Mouse (Mus musculus): ENCODE measurements around the gene Tuba1c. TPM values are rescaled to one million over a fixed set of nuclear protein-coding genes. Genes with fewer than 3 reads are reported as not detected.

Tuba1c gene
- polyA plus RNA-seq, 1 experiment from 2014 or later, result 244 TPM

GRCm38 (mm10) chr15:98989701-98990430 lies 39.8 kb upstream of the Tuba1c start:
- Histone ChIP-seq H3K4me3 (no peak overlapping the region), H3K9me3 (replicated peaks) (no peaks in the 10 kb centered on the region), H3K27me3 (replicated peaks) (0 out of 2 replicates have a peak, but pooled peaks cover 3% of the 10 kb centered on the region), H3K4me1 (peaks cover 36% of the 10 kb centered on the region), H3K4me2 (no peak overlapping the region), H3K36me3 (no peaks in the 10 kb centered on the region), H3K9ac (no peak overlapping the region), H3K27ac (no peak overlapping the region)
- WGBS (ENCODE audit: insufficient replicate concordance), result 61% methylated on average over 12 of the region's 12 CpGs
- no peak for ATAC-seq

DNA sequence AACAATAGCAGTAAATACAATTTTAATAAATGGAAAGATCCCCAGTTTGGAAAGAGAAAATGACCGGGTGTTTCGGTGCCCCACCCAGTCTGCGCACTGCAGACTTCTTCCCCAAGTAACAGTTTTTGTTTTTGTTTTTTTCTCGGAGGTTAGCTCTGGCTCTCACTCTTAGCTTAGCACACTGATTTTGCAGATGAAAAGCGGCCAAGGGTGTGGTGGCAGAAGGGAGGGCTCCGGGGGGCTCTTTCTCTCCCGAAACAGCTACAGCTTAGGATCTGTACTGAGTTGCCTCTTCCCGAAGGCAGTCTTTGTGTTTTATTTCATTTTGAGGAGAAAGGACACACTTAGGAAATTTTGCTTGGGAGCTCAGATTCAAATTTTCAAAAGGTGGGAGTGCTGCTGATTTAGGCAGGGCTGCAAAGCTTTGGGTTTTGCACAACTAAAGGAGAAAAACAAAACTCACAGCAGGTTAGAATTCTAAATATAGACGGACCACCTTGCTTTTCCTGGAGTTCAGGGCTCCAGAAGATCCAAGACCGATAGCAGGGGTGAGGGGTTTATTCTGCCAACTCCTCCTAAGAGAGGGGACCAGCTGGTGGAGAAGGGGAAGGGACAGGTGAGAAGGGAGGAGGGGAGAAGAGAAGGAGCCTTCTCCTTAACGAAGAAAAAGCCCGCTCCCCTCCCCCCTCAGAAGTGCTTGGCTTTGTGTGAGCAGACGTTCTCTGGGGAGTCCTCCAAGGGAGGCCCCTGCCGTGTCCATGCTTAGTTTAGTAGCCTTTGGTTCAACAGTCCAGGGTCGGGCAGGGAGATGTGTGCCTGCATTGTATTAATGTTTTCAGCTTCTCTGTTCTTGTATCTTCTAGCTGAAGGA lies 38.8 kb upstream of the Tuba1c start:
- Histone ChIP-seq H3K9ac (no peak overlapping the region), H3K4me1 (peaks cover 33% of the 10 kb centered on the region), H3K4me2 (no peak overlapping the region), H3K4me3 (no peak overlapping the region), H3K9me3 (replicated peaks) (no peaks in the 10 kb centered on the region), H3K36me3 (no peaks in the 10 kb centered on the region), H3K27ac (no peak overlapping the region), H3K27me3 (replicated peaks) (0 out of 2 replicates have a peak, but pooled peaks cover 3% of the 10 kb centered on the region)
- 51% methylated on average over 15 of the region's 15 CpGs for WGBS (ENCODE audit: insufficient replicate concordance)
- ATAC-seq, result no peak

DNA sequence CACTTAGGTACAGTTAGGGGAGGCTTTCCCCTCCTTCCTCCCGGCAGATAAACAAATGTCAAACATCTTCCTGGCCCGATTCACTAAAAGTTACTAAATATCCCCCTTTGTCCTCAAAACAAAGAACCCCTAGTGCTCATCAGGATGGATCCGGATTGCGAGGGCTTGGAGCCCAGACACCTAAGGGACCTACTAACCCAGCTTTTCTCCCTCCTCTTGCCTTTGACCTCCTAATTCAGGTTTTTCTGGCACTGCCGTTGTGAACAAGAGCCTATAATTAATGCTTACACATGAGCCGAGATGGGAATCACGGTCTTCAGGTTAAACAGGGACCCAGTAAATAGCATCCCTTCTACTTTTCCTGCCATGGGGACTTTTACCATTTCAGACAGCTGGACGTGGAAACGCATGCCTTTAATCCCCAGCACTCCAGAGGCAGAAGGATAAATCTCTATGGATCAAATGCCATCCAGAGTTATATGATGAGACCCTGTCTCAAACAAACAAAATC lies 38.1 kb upstream of the Tuba1c start:
- no peak overlapping the region for H3K4me3 ChIP-seq
- H3K9ac ChIP-seq, result no peak overlapping the region
- H3K4me1 ChIP-seq, result peaks cover 27% of the 10 kb centered on the region
- ATAC-seq, result no peak
- WGBS (ENCODE audit: insufficient replicate concordance), result 58% methylated on average over 9 of the region's 9 CpGs
- 0 out of 2 replicates have a peak, but pooled peaks cover 3% of the 10 kb centered on the region for H3K27me3 ChIP-seq (replicated peaks)
- no peaks in the 10 kb centered on the region for H3K36me3 ChIP-seq
- no peak overlapping the region for H3K27ac ChIP-seq
- H3K9me3 ChIP-seq (replicated peaks), result no peaks in the 10 kb centered on the region
- H3K4me2 ChIP-seq, result peak overlapping the region; percentile 82; the same call in 1 of the 2 replicates

GRCm38 (mm10) chr15:98992086-98992912 lies 37.4 kb upstream of the Tuba1c start:
- Histone ChIP-seq H3K4me3 (peak overlapping the region; percentile 59), H3K9me3 (replicated peaks) (no peaks in the 10 kb centered on the region), H3K4me2 (peak overlapping the region; percentile 82), H3K27me3 (replicated peaks) (0 out of 2 replicates have a peak, but pooled peaks cover 3% of the 10 kb centered on the region), H3K9ac (peak overlapping the region; percentile 75), H3K4me1 (peaks cover 28% of the 10 kb centered on the region), H3K36me3 (no peaks in the 10 kb centered on the region), H3K27ac (peak overlapping the region; percentile 90)
- WGBS (ENCODE audit: insufficient replicate concordance), result 28% methylated on average over 17 of the region's 17 CpGs
- peak; percentile 45 for ATAC-seq

GRCm38 (mm10) chr15:98993093-98993793 lies 36.4 kb upstream of the Tuba1c start:
- H3K9me3 ChIP-seq (replicated peaks), result no peaks in the 10 kb centered on the region
- no peaks in the 10 kb centered on the region for H3K36me3 ChIP-seq
- peaks cover 37% of the 10 kb centered on the region for H3K4me1 ChIP-seq
- H3K4me2 ChIP-seq, result peak overlapping the region; percentile 82
- H3K4me3 ChIP-seq, result peak overlapping the region; percentile 59
- peak overlapping the region; percentile 75 for H3K9ac ChIP-seq
- WGBS (ENCODE audit: insufficient replicate concordance), result 5% methylated on average over 35 of the region's 35 CpGs
- peak overlapping the region; percentile 90 for H3K27ac ChIP-seq
- peak; percentile 92 for ATAC-seq
- 0 out of 2 replicates have a peak, but pooled peaks cover 3% of the 10 kb centered on the region for H3K27me3 ChIP-seq (replicated peaks)

GRCm38 (mm10) chr15:98993865-98994264 lies 35.8 kb upstream of the Tuba1c start:
- Histone ChIP-seq H3K9me3 (replicated peaks) (no peaks in the 10 kb centered on the region), H3K9ac (peak overlapping the region; percentile 75), H3K4me3 (peak overlapping the region; percentile 59; the same call in 1 of the 2 replicates), H3K4me2 (peak overlapping the region; percentile 82), H3K27ac (peak overlapping the region; percentile 90; the same call in 1 of the 2 replicates), H3K4me1 (peaks cover 44% of the 10 kb centered on the region), H3K27me3 (replicated peaks) (0 out of 2 replicates have a peak, but pooled peaks cover 3% of the 10 kb centered on the region), H3K36me3 (no peaks in the 10 kb centered on the region)
- WGBS (ENCODE audit: insufficient replicate concordance), result 1% methylated on average over 11 of the region's 11 CpGs
- ATAC-seq, result no peak

GRCm38 (mm10) chr15:98994957-98995520 lies 34.7 kb upstream of the Tuba1c start:
- no peak overlapping the region for H3K9ac ChIP-seq
- WGBS (ENCODE audit: insufficient replicate concordance), result 79% methylated on average over 9 of the region's 9 CpGs

DNA sequence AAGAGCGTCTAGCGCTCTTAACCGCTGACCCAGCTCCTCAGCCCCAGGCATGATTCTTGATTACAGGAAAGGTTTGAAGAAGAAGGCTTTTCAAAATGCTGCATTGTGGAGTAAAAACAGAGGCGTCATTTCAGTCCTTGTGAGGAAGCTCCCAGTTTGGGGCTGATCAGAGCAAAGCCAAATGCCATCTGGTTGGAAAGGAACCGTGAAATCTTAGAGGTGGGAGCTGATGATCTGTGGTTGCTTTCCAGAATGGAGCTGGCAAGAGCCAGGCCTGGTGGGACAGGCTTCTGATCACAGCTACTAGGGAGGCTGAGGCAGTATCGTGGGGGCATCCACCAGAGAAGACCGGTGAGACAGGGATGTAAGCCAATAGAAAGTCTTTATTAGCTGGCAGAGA lies 32.9 kb upstream of the Tuba1c start:
- no peak overlapping the region for H3K4me3 ChIP-seq
- WGBS (ENCODE audit: insufficient replicate concordance), result 82% methylated on average over 7 of the region's 7 CpGs
- 0 out of 2 replicates have a peak overlapping the region, but pooled peaks have one; percentile 11 for H3K27ac ChIP-seq
- peaks cover 61% of the 10 kb centered on the region for H3K4me1 ChIP-seq
- ATAC-seq, result no peak
- no peaks in the 10 kb centered on the region for H3K9me3 ChIP-seq (replicated peaks)
- H3K4me2 ChIP-seq, result no peak overlapping the region
- H3K9ac ChIP-seq, result no peak overlapping the region
- no peaks in the 10 kb centered on the region for H3K36me3 ChIP-seq
- no peaks in the 10 kb centered on the region for H3K27me3 ChIP-seq (replicated peaks)

More at GRCm38 (mm10) chr15:98994957-98995520, 34.7 kb upstream of the Tuba1c start:
- H3K4me1 ChIP-seq, result peaks cover 52% of the 10 kb centered on the region
- H3K27me3 ChIP-seq (replicated peaks), result 0 out of 2 replicates have a peak, but pooled peaks cover 3% of the 10 kb centered on the region
- no peaks in the 10 kb centered on the region for H3K36me3 ChIP-seq
- H3K4me2 ChIP-seq, result no peak overlapping the region
- H3K4me3 ChIP-seq, result no peak overlapping the region
- ATAC-seq, result no peak
- H3K27ac ChIP-seq, result no peak overlapping the region
- no peaks in the 10 kb centered on the region for H3K9me3 ChIP-seq (replicated peaks)

- 0 out of 2 replicates have a peak overlapping the region, but pooled peaks have one; percentile 10 for H3K9ac ChIP-seq
- H3K36me3 ChIP-seq, result no peaks in the 10 kb centered on the region
- peak overlapping the region; percentile 64; the same call in 1 of the 2 replicates for H3K27ac ChIP-seq
- H3K9me3 ChIP-seq (replicated peaks), result no peaks in the 10 kb centered on the region
- ATAC-seq, result peak; percentile 69
- H3K4me3 ChIP-seq, result no peak overlapping the region
- peaks cover 6% of the 10 kb centered on the region; the same call in 1 of the 2 replicates for H3K27me3 ChIP-seq (replicated peaks)
- 40% methylated on average over 13 of the region's 13 CpGs for WGBS (ENCODE audit: insufficient replicate concordance)
- peaks cover 54% of the 10 kb centered on the region for H3K4me1 ChIP-seq
- peak overlapping the region; percentile 28 for H3K4me2 ChIP-seq
Measured at GRCm38 (mm10) chr15:98997938-98998774, 31.5 kb upstream of the Tuba1c start.

GRCm38 (mm10) chr15:98998775-98999157 lies 30.9 kb upstream of the Tuba1c start:
- H3K4me3 ChIP-seq, result no peak overlapping the region
- 0 out of 2 replicates have a peak overlapping the region, but pooled peaks have one; percentile 10 for H3K9ac ChIP-seq
- peak overlapping the region; percentile 28 for H3K4me2 ChIP-seq
- 35% methylated on average over 6 of the region's 6 CpGs for WGBS (ENCODE audit: insufficient replicate concordance)
- H3K9me3 ChIP-seq (replicated peaks), result no peaks in the 10 kb centered on the region
- no peaks in the 10 kb centered on the region for H3K36me3 ChIP-seq
- H3K27ac ChIP-seq, result peak overlapping the region; percentile 64; the same call in 1 of the 2 replicates
- peaks cover 49% of the 10 kb centered on the region for H3K4me1 ChIP-seq
- no peak for ATAC-seq
- H3K27me3 ChIP-seq (replicated peaks), result peaks cover 6% of the 10 kb centered on the region; the same call in 1 of the 2 replicates
